Mouse (Mus musculus): ENCODE measurements around the gene Erc2.

Gene Erc2

GRCm38 (mm10) chr14:28171364-28171763 is 549.1 kb downstream of the Erc2 start:
- DNase-seq (ENCODE audit: low read depth, low spot score), result no peak

GRCm38 (mm10) chr14:28173736-28174135 is 551.5 kb downstream of the Erc2 start:
- DNase-seq (ENCODE audit: low read depth, low spot score), result no peak

DNA sequence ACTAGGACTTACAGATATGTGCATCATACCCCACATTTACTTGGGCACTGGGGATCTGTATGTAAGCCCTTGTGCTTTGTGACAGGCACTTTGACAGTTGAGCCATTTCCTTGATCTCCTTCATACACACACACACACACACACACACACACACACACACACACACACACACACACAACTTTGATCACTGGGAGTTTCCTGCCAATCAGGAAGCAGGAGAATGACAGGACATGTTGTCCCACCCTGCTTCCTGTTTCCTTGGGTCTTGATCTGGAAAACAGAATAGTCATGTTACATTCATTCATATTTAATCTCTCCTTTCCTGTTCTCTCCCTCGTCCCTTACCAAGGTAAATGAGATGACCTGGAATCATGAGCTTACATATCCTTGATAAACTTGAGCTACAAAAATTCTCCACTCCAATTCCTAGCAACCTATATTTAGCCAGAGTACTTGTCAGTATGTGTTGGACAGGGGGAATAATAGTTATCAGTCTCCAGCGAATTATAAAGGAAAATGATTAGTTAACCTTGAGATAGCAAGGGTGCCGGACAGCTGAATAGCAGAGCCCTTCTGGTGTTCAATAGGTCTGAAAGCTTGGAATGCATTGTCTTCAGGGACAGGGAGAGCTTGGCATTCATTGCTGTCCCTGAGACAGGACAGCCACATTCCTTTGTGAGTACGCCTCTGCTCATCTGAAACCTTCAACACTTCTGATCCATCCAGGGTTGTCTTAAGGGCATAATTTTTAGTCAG is 559.0 kb downstream of the Erc2 start:
- DNase-seq (ENCODE audit: low read depth, low spot score), result no peak

GRCm38 (mm10) chr14:28192711-28193364 is 570.6 kb downstream of the Erc2 start:
- no peak for DNase-seq (ENCODE audit: low read depth, low spot score)

DNA sequence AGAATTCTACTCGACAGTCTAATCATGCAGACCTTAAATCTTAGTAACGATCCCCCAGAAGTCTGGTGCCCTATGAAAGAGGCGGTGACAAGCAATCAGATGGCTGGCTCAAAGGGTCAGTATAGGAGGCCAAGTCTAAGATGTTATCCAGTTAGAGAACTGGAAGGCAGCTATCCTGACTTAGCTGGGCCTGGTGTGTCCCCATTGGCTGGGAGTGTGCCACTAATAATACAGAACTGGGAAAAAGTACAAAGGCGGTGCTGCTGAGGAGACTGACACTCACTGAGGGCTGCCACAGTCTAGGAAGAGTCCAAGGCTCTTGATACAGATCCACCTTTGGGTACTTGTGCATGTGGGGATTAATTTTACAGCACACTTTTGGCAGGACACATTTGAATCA is 581.6 kb downstream of the Erc2 start:
- no peak for DNase-seq (ENCODE audit: low read depth, low spot score)

DNA sequence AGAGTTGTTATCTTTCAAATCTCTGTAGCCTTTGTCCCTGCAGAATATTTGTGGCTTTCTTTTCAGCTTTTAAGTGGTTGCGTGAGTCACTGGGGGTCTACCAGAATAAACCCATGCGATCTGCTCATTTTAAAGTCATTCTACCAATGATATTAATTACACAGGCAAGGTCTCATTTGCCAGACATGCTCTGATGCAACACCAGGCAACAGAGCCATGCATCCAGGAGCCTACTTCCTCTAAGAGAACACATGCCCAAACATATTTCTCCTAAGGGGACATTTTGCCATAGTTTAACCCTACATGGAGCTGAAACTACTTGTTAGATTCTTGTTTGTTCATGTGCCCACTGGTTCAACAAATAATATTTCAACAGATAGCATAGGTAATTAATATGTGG is 584.1 kb downstream of the Erc2 start:
- DNase-seq (ENCODE audit: low read depth, low spot score), result no peak

DNA sequence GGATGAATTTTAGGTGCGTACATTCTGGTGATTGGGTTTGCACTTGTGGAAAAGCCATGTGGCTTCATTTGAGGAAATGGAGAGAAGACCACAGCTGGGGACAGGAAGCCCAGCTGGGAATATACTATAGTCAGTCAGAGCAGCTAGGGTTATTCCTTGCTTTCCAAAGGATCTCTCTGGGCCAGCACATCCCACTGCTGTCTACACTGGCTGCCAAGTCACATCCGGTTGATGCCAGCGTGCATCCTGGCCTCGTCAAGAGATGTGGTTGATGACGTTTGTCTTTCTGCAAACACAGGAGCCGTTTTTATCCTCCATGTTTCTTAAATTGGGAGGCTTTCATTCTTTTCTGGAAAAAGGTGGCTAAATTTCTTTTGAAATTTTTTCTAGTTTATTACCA is 603.3 kb downstream of the Erc2 start:
- DNase-seq (ENCODE audit: low read depth, low spot score), result no peak

GRCm38 (mm10) chr14:28230563-28230962 is 608.3 kb downstream of the Erc2 start:
- no peak for DNase-seq (ENCODE audit: low read depth, low spot score)

DNA sequence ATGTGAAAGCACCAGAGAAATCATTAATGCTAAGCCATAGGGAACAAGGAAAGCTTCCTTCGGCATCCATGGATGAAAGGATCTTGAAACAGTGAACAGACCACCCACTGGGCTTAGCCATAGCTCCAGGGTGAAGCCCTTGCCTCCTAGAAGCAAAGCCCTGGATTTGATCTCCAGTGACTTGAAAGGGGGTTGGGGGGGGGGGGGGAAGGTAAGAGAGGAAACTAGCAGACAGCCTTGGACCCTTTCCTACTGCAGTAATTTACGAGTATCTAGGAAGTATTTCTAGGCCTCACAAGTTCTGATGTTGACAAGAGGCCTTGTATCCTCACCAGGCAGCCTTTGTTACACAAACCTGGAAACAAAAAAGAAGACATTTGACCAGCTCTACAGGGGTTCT is 609.0 kb downstream of the Erc2 start:
- no peak for DNase-seq (ENCODE audit: low read depth, low spot score)

DNA sequence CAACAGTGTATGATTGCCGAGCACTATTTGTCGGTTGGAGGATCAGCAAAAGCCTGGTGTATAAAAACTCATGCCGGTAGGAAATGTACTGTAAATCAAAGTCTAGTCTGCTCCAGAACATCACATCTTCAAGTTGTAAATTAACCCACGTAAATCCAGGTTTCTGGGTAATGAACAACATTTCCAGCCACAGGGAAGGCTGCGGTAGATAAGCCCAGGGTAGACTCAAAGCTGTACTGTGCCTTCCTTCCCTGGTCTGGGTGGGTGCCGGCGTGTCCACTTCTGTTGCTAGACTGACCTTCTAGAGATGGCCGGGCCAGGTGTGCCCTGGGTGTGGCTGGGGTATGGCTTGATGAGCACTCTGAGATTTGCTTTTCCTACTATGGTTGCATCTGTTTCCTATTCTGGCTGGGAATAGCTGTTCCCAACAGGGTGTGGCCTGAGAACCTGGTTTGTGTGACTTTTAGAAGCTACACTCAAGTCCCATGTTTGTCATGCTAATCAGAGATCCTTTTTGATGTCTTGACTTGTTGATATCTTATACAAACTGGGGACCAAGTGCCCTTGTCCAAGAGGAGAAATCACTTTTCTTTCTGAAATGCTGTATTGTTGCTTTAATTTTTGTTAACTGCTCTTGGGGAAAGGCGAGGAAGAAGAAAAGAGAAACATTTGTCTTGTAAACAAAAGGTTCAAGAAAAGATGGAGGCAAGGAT is 616.3 kb downstream of the Erc2 start:
- DNase-seq (ENCODE audit: low read depth, low spot score), result no peak

- no peak for DNase-seq (ENCODE audit: low read depth, low spot score)
Measured at GRCm38 (mm10) chr14:28240111-28240510, 617.9 kb downstream of the Erc2 start.

DNA sequence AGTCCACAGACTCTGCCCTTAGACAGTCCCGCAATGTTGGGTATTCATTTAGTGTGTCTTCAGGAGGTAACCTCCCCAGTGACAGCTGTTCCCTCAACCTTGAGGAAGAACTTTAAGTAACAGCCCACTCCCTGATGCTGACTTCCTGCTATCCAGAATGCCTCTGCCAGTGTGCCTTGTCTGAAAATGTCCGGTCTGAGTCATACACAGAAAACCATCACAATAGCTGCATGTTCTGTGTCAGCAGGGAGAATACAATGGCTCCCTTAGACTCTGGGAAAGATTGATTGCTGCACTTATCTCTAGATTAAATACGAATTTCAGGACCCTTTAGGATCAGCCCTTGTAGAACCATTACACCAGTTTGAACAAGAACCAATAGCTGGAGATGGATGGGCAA is 620.5 kb downstream of the Erc2 start:
- no peak for DNase-seq (ENCODE audit: low read depth, low spot score)

DNA sequence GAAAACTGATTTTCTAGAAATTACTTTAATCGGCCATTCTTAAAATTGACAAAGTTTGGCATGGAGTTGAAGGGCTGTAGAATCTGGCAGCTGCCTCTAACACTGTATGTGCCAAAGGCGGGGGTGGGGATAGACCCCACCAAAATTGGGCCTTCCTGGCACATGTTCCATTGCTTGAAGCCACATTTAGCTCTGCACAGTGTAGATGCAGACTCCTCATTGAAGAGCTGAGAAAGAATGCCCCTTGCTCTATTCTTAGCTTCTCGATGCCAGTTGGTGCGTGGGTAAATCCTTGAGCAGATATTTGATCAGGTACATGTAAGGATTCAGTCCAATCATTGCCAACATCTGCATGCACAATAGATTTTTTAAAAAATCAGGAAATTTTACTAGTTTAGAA is 621.2 kb downstream of the Erc2 start:
- DNase-seq (ENCODE audit: low read depth, low spot score), result no peak

DNA sequence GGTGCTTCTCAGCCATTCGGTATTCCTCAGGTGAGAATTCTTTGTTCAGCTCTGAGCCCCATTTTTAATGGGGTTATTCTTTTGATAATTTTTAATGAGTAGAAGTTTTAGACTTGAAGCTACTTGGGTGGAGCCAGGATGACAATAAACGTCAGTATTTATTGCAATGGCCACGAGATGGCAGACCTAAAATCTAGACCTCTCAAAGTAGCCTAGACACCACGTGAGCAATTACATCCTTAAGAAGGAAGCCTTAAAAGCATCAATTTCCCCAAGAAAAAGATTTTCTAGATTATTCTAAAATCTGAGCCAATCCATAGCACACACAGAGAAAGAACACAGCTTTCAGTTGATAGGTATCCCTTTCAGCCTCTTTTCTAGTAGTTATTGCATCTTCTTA is 640.5 kb downstream of the Erc2 start:
- no peak for DNase-seq (ENCODE audit: low read depth, low spot score)

GRCm38 (mm10) chr14:28267367-28267766 is 645.1 kb downstream of the Erc2 start:
- no peak for DNase-seq (ENCODE audit: low read depth, low spot score)

DNA sequence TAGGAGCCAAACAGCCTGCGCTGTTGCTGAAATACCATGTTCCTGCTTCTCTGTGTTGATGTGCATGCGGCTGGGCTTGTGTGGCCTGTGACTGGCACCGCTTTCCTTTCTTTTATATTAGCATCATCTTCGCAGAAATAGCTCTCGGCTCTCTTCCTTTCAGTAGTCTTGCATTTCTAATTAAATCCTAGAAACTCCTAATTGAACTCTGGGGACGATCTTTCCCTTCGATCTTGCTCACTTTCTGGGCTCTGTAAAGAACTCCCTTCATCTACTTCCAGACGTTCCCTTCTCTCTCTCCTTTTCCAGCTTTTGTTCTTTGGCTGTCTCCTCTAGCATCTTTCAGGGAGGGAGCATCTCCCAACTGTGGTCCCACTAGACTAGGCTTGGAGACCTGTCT is 649.6 kb downstream of the Erc2 start:
- no peak for DNase-seq (ENCODE audit: low read depth, low spot score)

DNA sequence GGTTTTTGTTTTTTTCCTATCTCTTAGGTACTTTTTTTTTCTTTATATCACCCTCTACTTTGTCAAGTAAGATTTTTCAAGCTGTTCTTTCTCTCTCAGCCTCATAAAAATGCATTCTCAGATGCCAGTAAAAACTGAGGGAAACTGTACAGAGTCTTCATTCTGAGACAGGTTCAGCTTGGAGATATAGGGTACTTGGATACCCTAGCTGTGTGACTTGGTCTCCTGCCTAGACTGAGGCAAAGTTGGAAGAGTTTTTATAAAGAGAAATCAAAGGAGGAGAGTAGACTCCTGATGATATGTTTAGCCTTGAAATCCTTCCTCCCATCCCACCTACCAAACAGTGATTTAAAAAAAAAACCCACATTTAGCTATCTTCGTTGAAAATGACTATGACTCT is 651.4 kb downstream of the Erc2 start:
- DNase-seq (ENCODE audit: low read depth, low spot score), result no peak

DNA sequence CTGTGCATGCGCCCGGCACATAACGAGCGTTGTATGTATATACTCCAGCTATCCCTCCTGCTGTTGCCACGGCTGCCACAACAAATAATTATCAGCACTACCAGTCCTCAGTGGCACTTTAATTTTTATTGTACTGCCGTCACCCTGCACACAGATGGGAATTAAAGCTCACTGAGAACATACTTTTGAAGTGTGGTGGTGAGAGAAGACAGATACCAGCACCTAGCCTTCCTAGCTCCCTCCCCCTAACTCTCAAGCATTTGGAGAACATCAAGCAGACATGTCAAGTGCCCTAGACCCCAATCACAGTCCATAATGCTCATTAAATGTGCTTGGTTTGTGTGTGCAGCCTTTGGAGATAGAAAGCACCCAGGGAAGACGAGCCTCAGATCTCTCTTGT is 652.6 kb downstream of the Erc2 start:
- DNase-seq (ENCODE audit: low read depth, low spot score), result no peak

GRCm38 (mm10) chr14:28278951-28279350 is 656.7 kb downstream of the Erc2 start:
- DNase-seq (ENCODE audit: low read depth, low spot score), result no peak

GRCm38 (mm10) chr14:28280376-28280775 is 658.1 kb downstream of the Erc2 start:
- no peak for DNase-seq (ENCODE audit: low read depth, low spot score)

- no peak for DNase-seq (ENCODE audit: low read depth, low spot score)
Measured at GRCm38 (mm10) chr14:28283319-28284095, 661.3 kb downstream of the Erc2 start.

- no peak for DNase-seq (ENCODE audit: low read depth, low spot score)
Measured at GRCm38 (mm10) chr14:28286511-28286910, 664.3 kb downstream of the Erc2 start.

All from retina, postnatal 7 days (tissue).